Mouse (Mus musculus) ZHBTc4 (cell line): ENCODE results near the gene Itga2b.

Experiments used
- DNase-seq: peaks from one replicate; pipeline ENCODE4 v3.0.0-alpha.2; 2011; ENCODE audit warnings: low read depth, low spot score

Gene Itga2b

DNA sequence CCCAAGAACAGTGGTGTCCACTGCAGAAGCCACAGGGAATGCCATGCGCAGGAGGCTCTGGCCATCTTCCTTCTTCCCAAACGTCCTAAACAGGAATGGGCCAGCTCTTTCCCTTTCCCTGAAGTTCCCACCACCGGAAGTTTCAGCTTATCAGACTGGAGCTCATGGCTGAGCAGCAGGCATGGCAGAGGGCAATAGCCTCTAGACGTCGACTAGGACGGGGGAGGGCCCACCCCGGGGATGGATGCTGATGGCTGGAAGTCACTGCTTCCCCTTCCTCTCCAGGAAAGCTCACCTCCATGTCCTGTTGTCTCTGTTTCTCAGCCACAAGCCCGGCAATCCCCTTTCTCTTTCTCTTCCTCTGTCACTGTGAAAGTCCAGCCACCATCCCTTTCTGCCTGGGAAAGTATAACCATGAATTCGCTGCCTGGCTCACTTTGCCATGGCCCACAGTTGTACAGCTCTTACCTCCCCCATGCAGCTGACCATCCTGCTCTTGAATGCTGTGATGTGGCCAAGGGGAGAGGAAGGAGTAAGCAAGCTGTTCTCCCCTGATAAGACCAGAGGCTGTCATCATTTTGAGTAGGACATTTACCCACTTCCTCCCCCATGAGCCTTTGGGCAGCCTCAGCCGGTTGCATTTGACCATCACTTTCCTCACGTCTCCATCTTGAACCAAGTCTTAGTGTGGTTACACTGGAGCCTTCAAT, at the start of gene Itga2b:
Gene Itga2b, minus strand, starts transcription at position 475 of the 710 bp plus-strand sequence.
- DNase-seq, result no peak

DNA sequence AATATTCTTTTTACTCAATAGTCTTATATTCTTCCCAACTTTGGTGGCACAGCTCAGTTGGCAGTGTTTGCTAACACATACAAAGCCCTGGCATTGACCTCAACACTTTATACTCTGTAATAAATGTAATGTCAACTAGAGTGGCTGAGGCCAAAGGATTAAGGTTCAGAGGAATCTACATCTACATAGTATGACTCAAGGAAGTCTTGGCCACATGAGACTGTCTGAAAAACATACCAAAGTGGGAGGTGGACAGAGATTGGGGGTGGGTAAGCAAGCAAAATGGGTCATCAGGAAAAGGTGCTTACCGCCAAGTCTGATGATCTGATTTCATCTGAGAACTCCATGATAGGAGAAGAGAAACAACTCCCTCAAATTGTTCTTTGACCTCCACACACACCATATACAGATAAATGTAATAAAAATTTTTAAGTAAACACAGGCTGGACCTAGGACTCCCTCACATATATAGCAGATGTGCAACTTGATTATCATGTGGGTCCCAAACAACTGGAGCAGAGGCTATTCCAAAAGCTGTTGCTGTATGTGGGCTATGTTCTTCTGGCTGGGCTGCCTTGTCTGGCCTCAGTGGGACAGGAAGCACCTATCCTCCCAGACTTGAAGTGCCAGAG, 45.0 kb upstream of the Itga2b start:
- DNase-seq, result no peak

- DNase-seq, result no peak
Observed at GRCm38 (mm10) chr11:102510226-102510625, 40.3 kb upstream of the Itga2b start.

DNA sequence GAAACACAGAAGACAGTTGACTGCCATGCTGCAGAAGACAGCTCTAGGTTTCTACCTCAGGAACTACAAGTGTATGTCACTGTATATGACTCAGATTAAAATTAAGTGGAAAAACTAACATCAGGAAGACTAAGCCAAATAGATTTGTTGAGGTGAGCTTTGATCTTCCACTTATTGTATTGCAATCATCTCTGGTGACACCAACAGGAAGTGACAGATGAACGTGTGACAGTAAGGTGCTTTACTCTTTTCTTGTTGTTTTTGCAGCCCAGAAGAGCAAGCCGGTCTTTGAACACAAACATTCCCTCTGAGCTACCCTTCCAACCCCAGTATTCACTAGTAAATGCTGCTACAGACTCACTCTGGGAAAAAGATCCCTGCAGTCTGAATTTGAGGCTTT, 26.8 kb upstream of the Itga2b start:
- DNase-seq, result no peak

- DNase-seq, result no peak
Observed at GRCm38 (mm10) chr11:102496206-102496605, 26.3 kb upstream of the Itga2b start.

DNA sequence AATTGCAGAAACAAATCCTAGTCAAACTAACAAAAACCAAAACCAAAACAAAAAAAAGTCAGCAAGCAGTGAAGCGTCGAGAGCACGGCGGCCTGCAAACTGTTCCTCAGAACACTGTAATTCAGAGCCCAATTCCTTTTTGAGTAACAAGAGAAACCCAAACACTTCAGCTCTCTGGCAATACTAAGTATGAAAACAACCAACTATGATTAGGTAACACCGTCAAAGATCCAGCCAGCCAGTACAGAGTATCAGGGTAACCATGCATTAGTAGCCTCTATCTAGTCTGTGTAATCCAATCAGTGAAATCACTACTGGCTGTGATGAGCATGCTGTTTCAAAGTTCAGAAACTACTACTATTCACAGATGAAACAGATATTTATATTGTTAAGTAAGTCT, 25.8 kb upstream of the Itga2b start:
- no peak for DNase-seq

GRCm38 (mm10) chr11:102495114-102495513, 25.2 kb upstream of the Itga2b start:
- DNase-seq, result no peak

DNA sequence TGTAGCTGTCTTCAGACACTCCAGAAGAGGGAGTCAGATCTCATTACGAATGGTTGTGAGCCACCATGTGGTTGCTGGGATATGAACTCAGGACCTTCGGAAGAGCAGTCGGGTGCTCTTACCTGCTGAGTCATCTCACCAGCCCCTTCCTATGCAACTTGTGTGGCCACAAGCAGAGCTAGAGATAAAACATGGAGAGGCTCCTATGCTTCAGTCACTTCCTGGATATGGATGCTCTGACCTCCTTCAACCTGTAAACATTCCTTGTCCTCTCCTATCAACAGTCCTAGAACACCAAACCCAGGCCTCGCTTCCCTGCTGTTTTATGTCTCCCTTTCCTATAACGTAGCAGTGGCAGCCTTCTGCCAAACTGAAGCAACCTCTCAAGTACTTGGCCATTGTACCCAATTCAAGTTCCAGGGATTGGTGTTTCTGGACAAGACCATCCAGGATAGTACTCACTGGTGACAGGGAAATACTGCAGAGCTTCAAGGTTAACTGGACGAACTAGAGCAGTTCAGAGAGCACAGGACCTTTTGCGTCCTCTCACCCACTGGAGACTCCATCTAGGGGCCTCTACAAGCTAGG, 24.2 kb upstream of the Itga2b start:
- peak; percentile 29 for DNase-seq

DNA sequence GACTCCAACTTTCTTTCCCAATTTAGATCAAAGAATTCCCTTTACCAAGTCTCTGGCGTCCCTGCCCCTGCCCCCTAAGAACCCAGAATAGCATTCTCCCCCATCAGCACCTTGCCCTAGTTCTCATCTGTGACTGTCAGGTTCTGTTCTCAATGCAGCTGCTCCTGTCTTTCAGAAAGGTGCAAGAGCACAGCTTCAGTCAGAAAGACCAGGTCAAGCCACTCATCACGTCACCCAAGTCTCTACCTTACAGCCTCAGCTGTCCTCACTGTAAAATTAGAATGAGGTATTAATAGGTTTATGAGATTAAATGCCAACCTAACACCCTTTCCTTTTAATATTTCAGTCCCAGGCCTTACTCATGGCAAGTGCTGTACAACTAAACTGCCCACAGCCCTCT, 23.3 kb upstream of the Itga2b start:
- DNase-seq, result no peak

GRCm38 (mm10) chr11:102487901-102488300, 18.0 kb upstream of the Itga2b start:
- no peak for DNase-seq

DNA sequence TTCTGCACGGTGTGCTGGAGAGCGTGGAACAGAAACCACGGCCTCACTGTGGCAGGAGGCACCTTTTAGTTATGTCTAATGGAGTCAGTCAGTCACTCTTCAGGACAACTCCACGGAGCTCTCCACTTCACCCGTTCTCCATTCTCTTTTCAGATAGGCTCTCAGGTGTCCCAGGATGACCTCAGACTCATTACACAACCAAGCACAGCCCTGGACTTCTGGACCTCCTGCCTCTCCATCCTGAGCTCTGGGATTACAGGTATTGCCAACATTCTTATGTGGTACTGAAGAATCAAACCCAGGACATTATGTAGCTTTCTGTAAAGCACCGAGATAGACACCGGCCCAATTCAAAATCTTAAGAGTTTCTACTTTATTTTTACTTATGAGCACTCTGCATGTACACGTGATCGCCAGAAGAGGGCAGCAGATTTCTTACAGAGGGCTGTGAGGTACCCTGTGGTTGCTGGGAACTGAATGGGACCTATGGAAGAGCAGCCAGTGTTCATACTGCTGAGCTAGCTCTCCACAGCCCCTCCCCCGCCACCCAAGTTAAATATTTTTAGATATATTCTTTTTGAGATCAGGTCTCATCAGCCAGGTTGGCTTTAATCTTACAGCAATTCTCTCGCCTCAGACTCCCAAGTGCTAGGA, 16.9 kb upstream of the Itga2b start:
- DNase-seq, result peak; percentile 87

DNA sequence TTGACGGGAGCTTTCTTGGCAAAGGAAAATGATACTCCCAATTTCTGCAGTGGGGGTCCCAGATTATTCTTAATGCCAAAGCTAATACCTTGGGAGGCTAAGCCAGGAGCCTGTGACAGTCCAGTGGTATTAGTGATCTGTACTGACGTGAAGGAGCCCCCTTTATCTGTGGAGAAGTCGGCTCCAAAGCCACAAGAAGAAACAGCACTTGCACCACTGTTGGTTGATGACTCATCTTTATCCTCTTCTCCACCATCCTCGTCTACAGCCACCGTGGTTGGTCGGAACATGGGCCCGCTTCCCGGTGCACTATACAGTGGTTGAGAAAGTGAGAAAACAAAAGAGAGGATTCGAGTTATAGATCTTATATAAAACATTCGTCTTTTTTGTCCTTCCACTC, 11.9 kb upstream of the Itga2b start:
- no peak for DNase-seq

GRCm38 (mm10) chr11:102480897-102481296, 11.0 kb upstream of the Itga2b start:
- no peak for DNase-seq

DNA sequence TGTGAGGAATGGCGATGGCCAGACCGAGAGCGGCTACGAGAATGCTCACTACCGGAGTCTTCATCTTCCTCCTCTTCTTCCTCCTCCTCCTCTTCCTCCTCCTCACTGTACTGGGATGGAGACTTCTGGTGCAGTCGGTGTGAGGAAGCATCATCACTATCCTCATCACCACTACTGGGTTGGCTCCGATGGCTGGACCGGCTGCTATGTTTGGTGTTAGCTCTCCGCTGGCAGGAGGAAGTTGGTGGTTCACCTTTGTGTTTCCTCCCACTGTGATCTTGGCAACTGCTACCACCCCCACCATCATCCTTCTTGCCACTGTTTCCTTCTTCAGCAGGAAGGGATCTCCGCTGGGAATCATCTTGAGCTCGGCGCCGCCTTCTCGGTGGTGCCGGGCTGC, 10.2 kb upstream of the Itga2b start:
- no peak for DNase-seq

DNA sequence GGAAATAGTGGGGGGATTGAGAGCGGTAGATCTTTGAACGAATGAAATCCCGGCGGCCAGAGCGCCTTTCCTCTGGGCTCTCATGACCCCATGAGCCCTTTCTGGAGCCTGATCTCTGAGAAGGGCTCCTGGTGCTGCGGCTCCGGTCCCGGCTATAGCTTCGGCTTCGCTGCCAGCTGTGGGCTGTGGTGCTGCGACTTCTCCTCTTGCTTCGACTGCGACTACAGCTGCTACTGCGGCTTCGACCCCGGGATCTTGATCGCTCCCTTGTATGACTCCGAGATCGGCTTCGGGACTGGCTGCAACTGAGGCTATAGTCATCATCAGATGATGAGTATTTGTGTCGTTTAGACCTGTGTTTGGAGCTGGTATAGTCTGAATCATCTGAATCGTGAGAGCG, 9.7 kb upstream of the Itga2b start:
- DNase-seq, result no peak

- no peak for DNase-seq
Observed at GRCm38 (mm10) chr11:102478671-102479070, 8.7 kb upstream of the Itga2b start.

DNA sequence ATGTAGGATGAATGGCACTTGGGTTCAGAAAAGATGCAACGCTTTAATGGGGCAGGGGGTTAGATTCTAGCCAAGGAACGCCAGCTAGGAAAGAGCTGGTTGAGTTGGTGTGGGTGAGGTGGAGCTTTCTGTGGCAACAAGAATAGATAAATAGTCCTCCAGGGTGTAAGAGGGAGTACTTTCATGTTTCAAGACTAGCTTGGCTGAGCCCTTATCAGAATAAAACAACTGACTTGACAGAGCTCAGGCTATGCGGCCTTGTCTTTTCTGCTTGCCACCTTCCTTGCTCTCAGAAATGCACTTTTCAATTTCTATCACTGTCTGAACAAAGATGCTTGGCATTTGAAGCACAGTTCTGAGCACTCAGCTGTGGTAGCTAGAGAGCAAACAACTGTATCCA, 5.1 kb upstream of the Itga2b start:
- no peak for DNase-seq

DNA sequence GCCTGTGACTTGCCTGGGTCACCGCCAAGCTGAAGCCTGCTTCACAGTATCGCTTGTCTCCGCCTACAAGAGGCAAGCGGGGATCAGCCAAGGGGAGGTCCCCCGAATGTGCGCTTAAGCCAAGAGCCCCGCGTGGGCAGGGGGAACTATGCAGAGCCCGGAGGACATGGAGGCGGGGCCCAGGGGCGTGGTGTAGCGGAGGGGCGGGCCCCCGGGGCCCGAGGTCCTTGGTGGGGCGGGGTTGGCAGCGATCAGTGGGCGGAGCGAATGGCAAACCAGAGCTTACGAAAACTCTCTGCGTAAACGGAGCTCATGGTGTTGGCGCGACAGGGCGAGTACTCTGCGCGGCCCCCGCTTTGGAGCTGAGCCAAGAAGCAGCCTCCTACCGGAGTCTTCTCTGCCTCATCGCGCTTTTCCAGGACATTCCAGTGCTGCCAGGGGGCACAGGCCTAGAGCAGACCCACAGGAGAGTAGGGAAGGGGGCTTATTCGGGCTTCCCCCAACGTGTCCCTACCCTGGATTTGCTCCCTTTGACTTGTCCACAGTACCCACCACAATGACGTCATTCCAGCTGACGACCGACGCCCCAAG, 2.8 kb downstream of the Itga2b start:
- DNase-seq, result peak; percentile 94

DNA sequence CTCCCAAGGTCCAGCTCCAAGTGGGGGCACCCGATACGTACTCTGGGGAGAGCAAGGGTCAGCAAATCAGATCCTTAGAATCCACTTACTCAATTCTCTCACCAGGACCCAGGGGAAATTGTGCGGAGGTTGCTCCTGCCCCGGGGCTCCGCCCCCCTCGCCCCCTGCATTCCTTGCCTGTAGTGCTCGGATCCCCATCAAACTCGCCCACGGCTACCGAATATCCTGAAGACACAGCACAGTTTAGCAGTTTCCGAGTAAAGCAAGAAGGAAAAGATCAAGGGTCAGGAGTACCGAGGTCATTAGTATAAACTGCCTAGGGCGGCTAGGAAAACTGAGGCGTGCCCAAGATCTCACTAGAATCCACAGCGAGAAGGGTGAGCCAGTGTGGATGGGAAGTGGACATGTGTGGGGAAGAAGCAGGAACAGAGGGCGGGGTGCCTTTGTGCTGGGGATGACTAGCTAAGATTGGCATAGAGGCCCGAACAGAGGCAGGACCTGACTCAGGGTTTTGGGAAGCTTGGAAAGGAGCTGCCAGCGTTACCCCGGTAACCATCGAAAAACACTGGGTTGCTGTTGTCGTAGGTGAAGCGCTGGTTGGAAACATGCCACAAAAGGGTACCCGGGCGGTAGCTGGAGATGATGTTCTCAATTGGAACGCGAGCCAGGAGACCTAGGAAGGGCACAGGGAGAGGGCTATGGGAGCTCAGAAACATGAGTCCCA, 4.0 kb downstream of the Itga2b start:
- peak; percentile 36 for DNase-seq

DNA sequence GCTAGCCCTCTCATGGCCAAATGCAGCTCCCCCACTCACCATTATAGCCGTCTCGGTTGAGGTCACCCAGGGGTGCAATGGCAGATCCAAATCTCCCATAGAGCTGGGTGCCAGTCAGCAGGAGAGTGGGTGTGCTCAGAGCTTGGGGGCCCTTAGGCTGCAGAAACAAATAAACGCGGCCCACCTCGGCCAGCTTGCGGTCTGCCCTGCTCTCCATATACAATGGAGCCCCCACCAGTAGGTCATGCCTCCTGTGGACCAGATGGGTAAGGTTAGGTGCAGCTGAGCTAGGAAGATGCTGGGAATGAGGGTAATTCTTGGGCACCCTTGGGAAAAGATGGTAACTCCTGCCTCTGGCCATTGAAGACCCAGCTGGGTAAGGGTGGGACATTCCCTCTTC, 5.0 kb downstream of the Itga2b start:
- DNase-seq, result no peak

- DNase-seq, result no peak
Observed at GRCm38 (mm10) chr11:102461764-102462163, 8.2 kb downstream of the Itga2b start.

DNA sequence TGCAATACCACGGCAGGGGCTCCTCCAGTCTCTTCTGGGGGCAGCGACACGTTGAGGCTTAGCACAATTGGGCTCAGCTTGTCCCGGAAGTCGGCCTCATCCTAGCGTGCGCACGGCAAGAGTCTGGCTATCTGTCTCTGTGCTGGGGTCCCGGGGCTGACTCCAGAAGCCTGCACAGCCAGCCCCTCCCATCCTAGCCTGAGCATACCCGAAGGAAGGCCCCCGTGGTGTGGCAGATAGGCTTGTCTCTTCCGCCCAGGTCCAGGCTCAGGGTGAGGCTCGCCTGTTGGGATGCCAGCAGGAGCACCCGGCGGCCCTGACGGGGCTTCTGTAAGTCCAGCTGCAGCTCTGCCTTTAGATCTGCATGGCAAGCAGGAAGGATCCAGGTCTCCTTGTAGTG, 9.4 kb downstream of the Itga2b start:
- peak; percentile 39 for DNase-seq
